Mouse (Mus musculus) bone marrow macrophage, adult 2 months (primary cell): ENCODE results near the gene Mfsd5. TPM values are rescaled to one million over a fixed set of nuclear protein-coding genes. Genes with fewer than 3 reads are reported as not detected.

ENCODE experiments used
- H3K27ac ChIP-seq: 2 replicates; pipeline ENCODE4 v1.5.1; 2012; ENCODE audit warnings: low read depth, low read length; ENCODE audit not compliant: insufficient read depth
- H3K4me1 ChIP-seq: 2 replicates; pipeline ENCODE4 v1.6.1; 2012; ENCODE audit warnings: low read length; ENCODE audit not compliant: control insufficient read depth, insufficient read depth
- H3K4me3 ChIP-seq: 2 replicates; pipeline ENCODE4 v1.5.1; 2012; ENCODE audit warnings: mild to moderate bottlenecking, low read length, moderate library complexity; ENCODE audit not compliant: insufficient read depth
- CTCF ChIP-seq: IDR thresholded peaks from 2 replicates; pipeline ENCODE4 v1.5.1; 2012; ENCODE audit warnings: low read depth, mild to moderate bottlenecking, low read length, moderate library complexity
- POLR2A ChIP-seq: IDR thresholded peaks from 2 replicates; pipeline ENCODE4 v1.6.1; 2012; ENCODE audit warnings: mild to moderate bottlenecking, low read depth, low read length, borderline replicate concordance
- polyA plus RNA-seq: library from polyadenylated mRNA; stranded (reverse); fragments of >200 nt; gene quantifications from 2 replicates; pipeline ENCODE4 v1.2.4, GENCODE M21; 2012; ENCODE audit not compliant: missing spikeins, insufficient read depth, insufficient read length

Gene Mfsd5
- polyA plus RNA-seq, 1 experiment, result 78.4 TPM

- Histone ChIP-seq H3K4me1 (peaks cover 22% of the 10 kb centered on the region), H3K27ac (no peak overlapping the region), H3K4me3 (no peak overlapping the region)
- TF ChIP-seq CTCF (no peak), POLR2A (no peak)
Observed at GRCm38 (mm10) chr15:102240607-102241006, 38.6 kb upstream of the Mfsd5 start.

GRCm38 (mm10) chr15:102242404-102243228 is 36.6 kb upstream of the Mfsd5 start:
- peak overlapping the region; percentile 86 for H3K27ac ChIP-seq
- no peak for TF ChIP-seq CTCF
- no peak for TF ChIP-seq POLR2A
- H3K4me1 ChIP-seq, result peaks cover 22% of the 10 kb centered on the region
- H3K4me3 ChIP-seq, result peak overlapping the region; percentile 42

- 0 out of 2 replicates have a peak, but pooled peaks have one; percentile 12 for TF ChIP-seq POLR2A
- TF ChIP-seq CTCF, result no peak
- Histone ChIP-seq H3K4me3 (peak overlapping the region; percentile 51), H3K4me1 (peaks cover 22% of the 10 kb centered on the region), H3K27ac (peak overlapping the region; percentile 95)
Observed at GRCm38 (mm10) chr15:102243229-102244190, 35.7 kb upstream of the Mfsd5 start.

- Histone ChIP-seq H3K27ac (peak overlapping the region; percentile 95), H3K4me1 (peaks cover 22% of the 10 kb centered on the region), H3K4me3 (peak overlapping the region; percentile 73)
- no peak for TF ChIP-seq POLR2A
- no peak for TF ChIP-seq CTCF
Observed at GRCm38 (mm10) chr15:102244306-102245191, 34.7 kb upstream of the Mfsd5 start.

- TF ChIP-seq POLR2A (no peak), CTCF (no peak)
- Histone ChIP-seq H3K4me1 (peaks cover 22% of the 10 kb centered on the region), H3K27ac (peak overlapping the region; percentile 68), H3K4me3 (peak overlapping the region; percentile 73)
Observed at GRCm38 (mm10) chr15:102245461-102245881, 33.8 kb upstream of the Mfsd5 start.

GRCm38 (mm10) chr15:102245891-102246741 is 33.1 kb upstream of the Mfsd5 start:
- TF ChIP-seq CTCF (no peak), POLR2A (no peak)
- peak overlapping the region; percentile 73 for H3K4me3 ChIP-seq
- peak overlapping the region; percentile 68 for H3K27ac ChIP-seq
- H3K4me1 ChIP-seq, result peaks cover 22% of the 10 kb centered on the region

GRCm38 (mm10) chr15:102246866-102247251 is 32.4 kb upstream of the Mfsd5 start:
- peaks cover 22% of the 10 kb centered on the region for H3K4me1 ChIP-seq
- TF ChIP-seq POLR2A, result no peak
- TF ChIP-seq CTCF, result no peak

GRCm38 (mm10) chr15:102247252-102248130 is 31.8 kb upstream of the Mfsd5 start:
- TF ChIP-seq CTCF, result no peak
- TF ChIP-seq POLR2A, result no peak
- Histone ChIP-seq H3K27ac (peak overlapping the region; percentile 49), H3K4me1 (peaks cover 19% of the 10 kb centered on the region), H3K4me3 (peak overlapping the region; percentile 73)

More at GRCm38 (mm10) chr15:102246866-102247251, 32.4 kb upstream of the Mfsd5 start:
- Histone ChIP-seq H3K4me3 (peak overlapping the region; percentile 73), H3K27ac (peak overlapping the region; percentile 24)
